Mouse (Mus musculus) erythroblast, embryonic 14.5 days (primary cell): ENCODE results near the gene Pole3.

ENCODE experiments used
- GATA1 ChIP-seq: IDR thresholded peaks from 2 replicates; pipeline ENCODE4 v1.6.1; 2012; ENCODE audit warnings: low read length, inconsistent platforms, mixed read lengths
- TAL1 ChIP-seq: IDR thresholded peaks from 3 replicates; pipeline ENCODE4 v1.6.1; 2012; ENCODE audit warnings: low read length, inconsistent platforms, mixed read lengths

DNA sequence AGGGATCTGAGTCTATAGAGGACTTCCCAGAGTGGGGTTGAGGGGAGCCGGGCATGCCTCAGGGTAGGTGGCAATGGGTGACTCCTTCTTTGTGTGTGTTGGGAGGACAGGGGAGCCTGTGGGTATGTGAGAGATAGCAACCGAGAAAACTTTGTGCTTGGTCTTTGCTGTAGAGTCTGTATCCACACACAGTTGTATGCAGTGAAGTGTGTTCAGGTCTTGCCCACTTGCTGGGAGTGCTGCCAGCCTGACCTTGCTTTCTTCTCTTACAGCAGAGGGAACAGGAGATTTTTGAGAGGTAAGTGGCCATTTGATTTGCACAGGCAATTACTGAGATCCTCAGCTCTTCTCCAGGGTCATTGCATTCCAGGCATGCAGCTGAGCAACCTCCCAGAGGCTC, 37.0 kb downstream of the Pole3 start:
- TF ChIP-seq TAL1, result no peak
- no peak for TF ChIP-seq GATA1
